Mouse (Mus musculus) embryo, embryonic 10.5 days (tissue): ENCODE data around the gene Rbm47.

Source experiments
- DNase-seq: peaks from one replicate; pipeline ENCODE4 v3.0.0-alpha.2; 2015; ENCODE audit warnings: low spot score

Rbm47 gene

GRCm38 (mm10) chr5:66125418-66125817 is 47.5 kb downstream of the Rbm47 start:
- DNase-seq = no peak

- no peak for DNase-seq
These were observed 48.0 kb downstream of the Rbm47 start for GRCm38 (mm10) chr5:66124931-66125330.

- DNase-seq = no peak
These were observed 48.9 kb downstream of the Rbm47 start for GRCm38 (mm10) chr5:66124089-66124400.

- DNase-seq = no peak
These were observed 49.4 kb downstream of the Rbm47 start for GRCm38 (mm10) chr5:66123295-66124088.

- no peak for DNase-seq
These were observed 51.7 kb downstream of the Rbm47 start for GRCm38 (mm10) chr5:66121255-66121654.

GRCm38 (mm10) chr5:66114751-66115150 is 58.2 kb downstream of the Rbm47 start:
- no peak for DNase-seq

GRCm38 (mm10) chr5:66114208-66114607 is 58.7 kb downstream of the Rbm47 start:
- no peak for DNase-seq

- no peak for DNase-seq
These were observed 60.9 kb downstream of the Rbm47 start for GRCm38 (mm10) chr5:66112059-66112458.

- DNase-seq = no peak
These were observed 66.5 kb downstream of the Rbm47 start for GRCm38 (mm10) chr5:66106372-66106771.

GRCm38 (mm10) chr5:66105946-66106345 is 67.0 kb downstream of the Rbm47 start:
- DNase-seq = no peak

GRCm38 (mm10) chr5:66105366-66105765 is 67.6 kb downstream of the Rbm47 start:
- no peak for DNase-seq

GRCm38 (mm10) chr5:66103386-66103785 is 69.5 kb downstream of the Rbm47 start:
- DNase-seq = no peak

- no peak for DNase-seq
These were observed 70.1 kb downstream of the Rbm47 start for GRCm38 (mm10) chr5:66102821-66103220.

GRCm38 (mm10) chr5:66101577-66101976 is 71.3 kb downstream of the Rbm47 start:
- no peak for DNase-seq

GRCm38 (mm10) chr5:66100322-66100721 is 72.6 kb downstream of the Rbm47 start:
- DNase-seq = no peak

GRCm38 (mm10) chr5:66098094-66098871 is 74.6 kb downstream of the Rbm47 start:
- no peak for DNase-seq

- no peak for DNase-seq
These were observed 76.8 kb downstream of the Rbm47 start for GRCm38 (mm10) chr5:66096081-66096480.

- no peak for DNase-seq
These were observed 77.8 kb downstream of the Rbm47 start for GRCm38 (mm10) chr5:66095166-66095565.

- DNase-seq = no peak
These were observed 82.9 kb downstream of the Rbm47 start for GRCm38 (mm10) chr5:66090037-66090436.

- DNase-seq = no peak
These were observed 83.3 kb downstream of the Rbm47 start for GRCm38 (mm10) chr5:66089600-66089999.

GRCm38 (mm10) chr5:66088902-66089295 is 84.0 kb downstream of the Rbm47 start:
- no peak for DNase-seq

GRCm38 (mm10) chr5:66088247-66088901 is 84.5 kb downstream of the Rbm47 start:
- DNase-seq = no peak

- DNase-seq = no peak
These were observed 86.0 kb downstream of the Rbm47 start for GRCm38 (mm10) chr5:66086952-66087351.
